Mouse (Mus musculus): ENCODE results near the gene Ftl1. TPM values are rescaled to one million over a fixed set of nuclear protein-coding genes. Genes with fewer than 3 reads are reported as not detected.

Ftl1 gene
- polyA plus RNA-seq, 1 experiment from 2014 or later = 4,654 TPM

DNA sequence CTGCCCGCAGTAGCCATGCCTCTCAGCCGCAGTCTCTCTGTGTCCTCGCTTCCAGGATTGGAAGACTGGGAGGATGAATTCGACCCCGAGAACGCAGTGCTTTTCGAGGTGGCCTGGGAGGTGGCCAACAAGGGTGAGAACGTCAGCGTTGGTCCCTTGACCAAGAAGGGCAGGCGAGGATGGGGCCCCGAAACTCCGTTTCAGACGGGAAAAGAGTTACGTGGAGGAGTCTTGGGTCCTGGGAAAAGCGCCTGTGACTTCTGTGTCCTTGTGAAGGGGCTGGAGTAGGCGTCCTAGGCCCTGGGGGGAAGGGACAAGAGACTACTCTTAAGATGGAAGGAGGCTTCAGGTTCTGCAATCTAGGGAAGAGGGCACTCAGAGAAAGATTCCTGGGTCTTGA is 24.6 kb downstream of the Ftl1 start:
- H3K27me3 ChIP-seq (replicated peaks; ENCODE audit: control insufficient read depth, insufficient read depth, low read length) = no peaks in the 10 kb centered on the region
- H3K4me1 ChIP-seq (replicated peaks; ENCODE audit: control insufficient read depth, insufficient read depth, low read length) = peaks cover 35% of the 10 kb centered on the region
- peak overlapping the region; percentile 94 for H3K4me2 ChIP-seq (ENCODE audit: low read length)
- peak overlapping the region; percentile 95 for H3K4me3 ChIP-seq (ENCODE audit: low read depth, low read length)
- H3K36me3 ChIP-seq (ENCODE audit: control insufficient read depth, insufficient read depth, low read length) = peaks cover 23% of the 10 kb centered on the region
- ATAC-seq (replicated peaks; ENCODE audit: low FRiP score, low TSS enrichment, low read depth) (no peak), DNase-seq (ENCODE audit: low spot score) (no peak)
- H3K9me3 ChIP-seq (ENCODE audit: control insufficient read depth, low read length) = no peaks in the 10 kb centered on the region
- peak overlapping the region; percentile 49 for H3K27ac ChIP-seq (ENCODE audit: low read depth)
- peak overlapping the region; percentile 83 for H3K9ac ChIP-seq (ENCODE audit: low read length)
- WGBS = 2% methylated on average over 16 of the region's 16 CpGs

DNA sequence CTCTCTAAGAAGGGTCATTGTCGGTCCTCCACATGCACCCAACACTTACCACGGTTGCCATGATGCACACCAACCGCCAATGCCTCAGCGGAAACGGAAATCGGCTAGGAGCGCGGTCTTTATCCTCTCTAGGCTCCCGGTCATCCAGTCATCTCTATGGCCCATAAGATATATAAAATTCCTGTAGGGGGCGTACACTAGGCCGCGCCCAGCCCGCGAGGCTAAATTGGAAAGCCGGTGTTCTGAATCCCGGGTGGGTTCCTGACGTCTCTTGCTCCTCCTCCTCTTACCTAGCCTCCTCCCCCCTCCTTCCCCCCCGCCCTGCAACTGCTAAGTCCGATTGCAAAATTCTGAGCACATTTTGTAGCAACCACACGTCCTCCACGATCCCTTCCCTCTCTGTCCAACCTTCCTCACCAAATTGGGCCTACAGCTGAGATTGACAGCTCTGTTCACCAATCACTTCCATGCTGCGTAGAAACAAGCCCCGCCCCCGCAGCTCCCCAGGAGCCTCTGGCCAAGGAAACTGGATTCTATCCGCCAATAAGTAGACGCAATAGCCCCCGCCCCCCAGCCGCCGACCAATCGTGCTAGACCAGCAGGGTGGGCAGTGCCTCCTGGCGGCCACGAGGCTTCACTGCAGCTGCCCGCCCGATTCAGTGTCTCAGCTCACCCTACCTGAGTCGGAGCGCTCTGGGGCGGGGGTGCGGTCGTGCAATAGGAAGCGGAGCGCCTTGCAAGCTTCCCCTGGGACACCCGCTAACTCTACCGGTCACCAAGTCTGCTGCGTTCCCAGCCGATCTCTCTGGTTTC is 25.3 kb downstream of the Ftl1 start, which contains the start of gene Gys1:
Gys1 (plus strand) TSS at position 642 of the 813 bp plus-strand sequence.
- ATAC-seq (replicated peaks; ENCODE audit: low FRiP score, low TSS enrichment, low read depth) = peak; percentile 98
- WGBS = under 1% methylated on average over 45 of the region's 45 CpGs
- H3K27ac ChIP-seq (ENCODE audit: low read depth) = peak within 1 kb of the TSS; percentile 73

DNA sequence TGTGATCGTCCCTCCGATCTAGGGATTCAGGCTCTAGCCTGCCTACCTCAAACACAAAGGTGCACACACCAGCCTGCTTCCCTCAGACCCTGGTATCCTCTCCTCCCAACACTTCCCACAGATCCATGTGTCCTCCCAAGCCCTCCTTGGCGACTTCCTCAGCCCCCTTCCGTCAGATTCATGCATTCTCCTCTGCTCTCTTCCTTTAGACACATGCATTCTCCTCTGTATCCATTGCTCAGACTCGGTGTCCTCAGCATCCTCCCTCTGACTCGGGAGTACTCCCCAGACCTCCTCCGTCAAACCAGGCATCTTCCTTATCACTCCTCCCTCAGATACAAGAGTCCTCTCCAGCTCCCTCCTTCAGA is 25.9 kb downstream of the Ftl1 start:
- Histone ChIP-seq H3K4me1 (replicated peaks; ENCODE audit: control insufficient read depth, insufficient read depth, low read length) (peaks cover 35% of the 10 kb centered on the region), H3K9ac (ENCODE audit: low read length) (peak overlapping the region; percentile 83), H3K9me3 (ENCODE audit: control insufficient read depth, low read length) (no peaks in the 10 kb centered on the region), H3K4me2 (ENCODE audit: low read length) (peak overlapping the region; percentile 94), H3K27me3 (replicated peaks; ENCODE audit: control insufficient read depth, insufficient read depth, low read length) (no peaks in the 10 kb centered on the region), H3K4me3 (ENCODE audit: low read depth, low read length) (peak overlapping the region; percentile 95), H3K27ac (ENCODE audit: low read depth) (peak overlapping the region; percentile 73; the same call in 1 of the 2 replicates), H3K36me3 (ENCODE audit: control insufficient read depth, insufficient read depth, low read length) (peaks cover 26% of the 10 kb centered on the region)
- ATAC-seq (replicated peaks; ENCODE audit: low FRiP score, low TSS enrichment, low read depth) (no peak), DNase-seq (ENCODE audit: low spot score) (no peak)
- 1% methylated on average over 7 of the region's 7 CpGs for WGBS

More for the DNA sequence above, 25.3 kb downstream of the Ftl1 start, which contains the start of gene Gys1:
- Histone ChIP-seq H3K4me1 (replicated peaks; ENCODE audit: control insufficient read depth, insufficient read depth, low read length) (peaks cover 35% of the 10 kb centered on the region), H3K9ac (ENCODE audit: low read length) (peak within 1 kb of the TSS; percentile 83), H3K4me2 (ENCODE audit: low read length) (peak within 1 kb of the TSS; percentile 94), H3K36me3 (ENCODE audit: control insufficient read depth, insufficient read depth, low read length) (peaks cover 22% of the 10 kb centered on the region), H3K9me3 (ENCODE audit: control insufficient read depth, low read length) (no peaks in the 10 kb centered on the region), H3K27me3 (replicated peaks; ENCODE audit: control insufficient read depth, insufficient read depth, low read length) (no peaks in the 10 kb centered on the region), H3K4me3 (ENCODE audit: low read depth, low read length) (peak within 1 kb of the TSS; percentile 95)
- DNase-seq (ENCODE audit: low spot score) = peak; percentile 100

DNA sequence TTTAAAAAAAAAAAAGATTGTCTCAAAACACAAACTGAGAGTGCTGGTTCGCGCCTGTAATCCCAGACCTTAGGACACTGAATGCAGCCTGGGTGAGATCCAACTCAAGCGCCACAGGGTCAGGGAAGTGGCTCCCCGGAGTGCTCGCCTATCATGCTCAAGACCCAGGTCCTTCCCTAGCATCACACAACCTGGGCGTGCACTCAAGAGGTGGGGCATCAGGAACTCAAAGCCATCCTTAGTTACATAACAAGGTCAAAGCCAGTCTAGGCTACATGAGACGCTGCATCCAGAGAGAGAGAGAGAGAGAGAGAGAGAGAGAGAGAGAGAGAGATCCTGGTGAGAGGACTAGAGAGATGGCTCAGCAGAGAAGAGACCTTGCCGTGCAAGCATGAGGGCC is 33.1 kb downstream of the Ftl1 start:
- H3K27me3 ChIP-seq (replicated peaks; ENCODE audit: control insufficient read depth, insufficient read depth, low read length) = no peaks in the 10 kb centered on the region
- no peak overlapping the region for H3K9ac ChIP-seq (ENCODE audit: low read length)
- WGBS = 96% methylated on average over 8 of the region's 8 CpGs
- peaks cover 90% of the 10 kb centered on the region for H3K36me3 ChIP-seq (ENCODE audit: control insufficient read depth, insufficient read depth, low read length)
- H3K4me1 ChIP-seq (replicated peaks; ENCODE audit: control insufficient read depth, insufficient read depth, low read length) = no peaks in the 10 kb centered on the region
- DNase-seq (ENCODE audit: low spot score) = no peak
- H3K9me3 ChIP-seq (ENCODE audit: control insufficient read depth, low read length) = no peaks in the 10 kb centered on the region
- H3K4me3 ChIP-seq (ENCODE audit: low read depth, low read length) = no peak overlapping the region
- ATAC-seq (replicated peaks; ENCODE audit: low FRiP score, low TSS enrichment, low read depth) = no peak
- H3K4me2 ChIP-seq (ENCODE audit: low read length) = no peak overlapping the region
- no peak overlapping the region for H3K27ac ChIP-seq (ENCODE audit: low read depth)

DNA sequence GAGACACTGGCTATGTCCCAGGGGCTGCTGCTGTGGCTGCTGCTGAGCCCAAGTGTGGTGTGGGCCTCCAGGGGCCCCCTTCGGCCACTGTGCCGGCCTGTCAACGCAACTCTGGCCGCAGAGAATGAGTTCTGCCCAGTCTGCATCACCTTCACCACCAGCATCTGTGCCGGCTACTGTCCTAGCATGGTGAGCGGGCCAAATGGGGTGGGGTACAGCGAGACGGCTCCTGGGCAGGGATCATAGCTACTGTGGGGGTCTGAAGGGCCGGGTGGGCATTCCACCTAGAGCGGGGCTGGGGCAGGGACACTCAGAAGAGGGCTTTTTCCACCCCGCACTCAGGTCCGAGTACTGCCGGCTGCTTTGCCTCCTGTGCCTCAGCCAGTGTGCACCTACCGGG is 38.5 kb downstream of the Ftl1 start:
- H3K4me1 ChIP-seq (replicated peaks; ENCODE audit: control insufficient read depth, insufficient read depth, low read length) = peaks cover 30% of the 10 kb centered on the region
- no peak overlapping the region for H3K27ac ChIP-seq (ENCODE audit: low read depth)
- ATAC-seq (replicated peaks; ENCODE audit: low FRiP score, low TSS enrichment, low read depth) (no peak), DNase-seq (ENCODE audit: low spot score) (no peak)
- no peak overlapping the region for H3K4me3 ChIP-seq (ENCODE audit: low read depth, low read length)
- H3K27me3 ChIP-seq (replicated peaks; ENCODE audit: control insufficient read depth, insufficient read depth, low read length) = peaks cover 8% of the 10 kb centered on the region; the same call in 1 of the 2 replicates
- no peak overlapping the region for H3K9ac ChIP-seq (ENCODE audit: low read length)
- 94% methylated on average over 14 of the region's 14 CpGs for WGBS
- H3K4me2 ChIP-seq (ENCODE audit: low read length) = no peak overlapping the region
- peaks cover 50% of the 10 kb centered on the region for H3K36me3 ChIP-seq (ENCODE audit: control insufficient read depth, insufficient read depth, low read length)
- H3K9me3 ChIP-seq (ENCODE audit: control insufficient read depth, low read length) = no peaks in the 10 kb centered on the region

DNA sequence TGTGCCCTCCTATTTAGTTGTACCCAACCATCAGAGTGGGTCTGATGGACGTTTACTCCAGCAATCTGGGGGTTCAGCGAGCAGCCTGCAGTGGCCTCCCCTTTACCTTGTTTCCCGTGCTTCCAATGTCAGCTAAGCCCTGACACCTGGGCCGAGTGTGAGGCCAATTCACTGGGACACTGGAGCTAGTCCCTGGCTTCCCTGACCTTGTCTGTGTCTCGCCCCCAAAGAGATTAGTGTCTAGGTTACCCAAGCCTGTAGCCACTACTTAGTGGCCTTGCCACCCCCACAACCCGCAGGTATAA is 39.1 kb downstream of the Ftl1 start, which contains the start of gene Lhb:
Lhb (plus strand) TSS at position 206 of the 305 bp plus-strand sequence.
- WGBS = 53% methylated on average over 6 of the region's 6 CpGs
- Histone ChIP-seq H3K9ac (ENCODE audit: low read length) (no peak within 1 kb of the TSS), H3K4me2 (ENCODE audit: low read length) (peak within 1 kb of the TSS; percentile 16; the same call in 1 of the 2 replicates), H3K36me3 (ENCODE audit: control insufficient read depth, insufficient read depth, low read length) (peaks cover 46% of the 10 kb centered on the region), H3K4me1 (replicated peaks; ENCODE audit: control insufficient read depth, insufficient read depth, low read length) (peaks cover 30% of the 10 kb centered on the region), H3K9me3 (ENCODE audit: control insufficient read depth, low read length) (no peaks in the 10 kb centered on the region), H3K27me3 (replicated peaks; ENCODE audit: control insufficient read depth, insufficient read depth, low read length) (peaks cover 14% of the 10 kb centered on the region), H3K4me3 (ENCODE audit: low read depth, low read length) (no peak within 1 kb of the TSS), H3K27ac (ENCODE audit: low read depth) (no peak within 1 kb of the TSS)
- no peak for DNase-seq (ENCODE audit: low spot score)
- no peak for ATAC-seq (replicated peaks; ENCODE audit: low FRiP score, low TSS enrichment, low read depth)

DNA sequence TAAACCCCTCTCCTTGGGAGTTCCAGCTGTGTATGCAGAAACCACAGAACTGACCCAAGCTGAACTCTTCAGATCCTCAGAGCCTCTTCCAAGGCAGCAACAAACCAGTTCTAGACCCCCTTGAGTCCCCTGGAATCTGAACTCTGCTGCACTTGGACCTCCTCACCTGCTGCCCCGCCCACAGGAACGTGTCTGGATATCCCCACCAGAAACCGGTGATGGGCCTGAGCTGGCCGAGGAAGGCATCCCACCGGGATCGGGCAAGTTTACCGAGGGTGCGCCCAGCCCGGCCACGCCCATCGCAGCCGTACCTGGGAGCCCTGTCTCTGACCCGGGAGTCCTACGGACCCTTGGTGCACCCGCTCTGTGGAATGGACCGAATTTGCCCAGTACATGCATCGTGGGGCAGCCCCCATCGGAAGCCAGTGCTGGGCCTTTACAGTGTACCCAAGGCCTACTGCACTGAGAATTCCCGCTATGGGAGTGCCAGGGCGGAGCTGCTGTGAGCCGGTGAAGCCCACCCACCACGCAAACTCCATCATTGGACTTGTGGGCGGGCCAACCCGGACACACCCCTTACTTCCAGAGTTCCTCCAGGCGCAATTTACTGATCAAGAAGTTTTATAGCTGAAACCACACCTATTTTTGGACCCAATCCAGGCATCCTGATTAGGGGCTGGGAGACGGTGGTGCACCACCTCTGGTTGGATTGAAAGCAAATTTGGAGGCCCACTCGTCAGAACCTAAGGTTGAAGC is 39.6 kb downstream of the Ftl1 start:
- H3K36me3 ChIP-seq (ENCODE audit: control insufficient read depth, insufficient read depth, low read length) = peaks cover 40% of the 10 kb centered on the region
- WGBS = 11% methylated on average over 27 of the region's 27 CpGs
- ATAC-seq (replicated peaks; ENCODE audit: low FRiP score, low TSS enrichment, low read depth) = 0 out of 2 replicates have a peak, but pooled peaks have one; percentile 14
- H3K27me3 ChIP-seq (replicated peaks; ENCODE audit: control insufficient read depth, insufficient read depth, low read length) = peaks cover 19% of the 10 kb centered on the region
- peak overlapping the region; percentile 16; the same call in 1 of the 2 replicates for H3K4me2 ChIP-seq (ENCODE audit: low read length)
- DNase-seq (ENCODE audit: low spot score) = peak; percentile 64
- H3K27ac ChIP-seq (ENCODE audit: low read depth) = no peak overlapping the region
- no peak overlapping the region for H3K9ac ChIP-seq (ENCODE audit: low read length)
- peaks cover 34% of the 10 kb centered on the region for H3K4me1 ChIP-seq (replicated peaks; ENCODE audit: control insufficient read depth, insufficient read depth, low read length)
- H3K9me3 ChIP-seq (ENCODE audit: control insufficient read depth, low read length) = no peaks in the 10 kb centered on the region
- H3K4me3 ChIP-seq (ENCODE audit: low read depth, low read length) = no peak overlapping the region

DNA sequence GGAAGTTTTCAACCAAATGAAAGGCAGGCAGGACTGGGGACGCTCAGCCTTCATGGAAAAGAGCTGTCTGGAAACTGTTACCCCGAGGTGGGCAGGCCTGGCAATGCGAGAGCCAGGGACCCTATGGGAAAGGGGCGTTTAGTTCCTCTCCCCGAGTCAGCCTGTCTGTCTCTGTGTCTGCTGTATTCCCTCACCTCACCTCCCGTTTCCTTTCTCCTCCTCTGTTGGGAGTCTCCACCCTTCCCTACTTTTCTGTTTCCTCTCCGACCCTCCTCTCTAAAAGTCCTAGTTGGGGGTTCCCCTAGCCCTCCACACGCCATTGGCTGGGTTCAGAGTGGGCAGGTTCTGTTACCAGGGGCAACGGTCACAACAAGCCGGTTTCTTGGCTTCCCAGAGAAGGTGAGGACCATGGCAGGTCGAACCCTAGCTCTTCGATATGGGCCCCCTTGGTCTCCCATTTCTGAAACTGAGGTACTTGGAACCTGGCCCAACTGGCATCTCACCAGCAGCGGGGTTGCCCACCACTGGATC is 41.7 kb downstream of the Ftl1 start:
- WGBS = 9% methylated on average over 13 of the region's 13 CpGs

More for the DNA sequence above, 41.7 kb downstream of the Ftl1 start:
- Histone ChIP-seq H3K4me1 (replicated peaks; ENCODE audit: control insufficient read depth, insufficient read depth, low read length) (peaks cover 41% of the 10 kb centered on the region), H3K9ac (ENCODE audit: low read length) (no peak overlapping the region; the same call in 1 of the 2 replicates), H3K27ac (ENCODE audit: low read depth) (peak overlapping the region; percentile 34), H3K36me3 (ENCODE audit: control insufficient read depth, insufficient read depth, low read length) (peaks cover 20% of the 10 kb centered on the region), H3K4me2 (ENCODE audit: low read length) (peak overlapping the region; percentile 40), H3K4me3 (ENCODE audit: low read depth, low read length) (no peak overlapping the region), H3K27me3 (replicated peaks; ENCODE audit: control insufficient read depth, insufficient read depth, low read length) (peaks cover 34% of the 10 kb centered on the region), H3K9me3 (ENCODE audit: control insufficient read depth, low read length) (no peaks in the 10 kb centered on the region)
- ATAC-seq (replicated peaks; ENCODE audit: low FRiP score, low TSS enrichment, low read depth) (peak; percentile 28; the same call in 1 of the 2 replicates), DNase-seq (ENCODE audit: low spot score) (peak; percentile 63)
